Mouse (Mus musculus) CH12.LX (cell line): ENCODE measurements around the gene Gm45837. TPM values are rescaled to one million over a fixed set of nuclear protein-coding genes. Genes with fewer than 3 reads are reported as not detected.

Source experiments
- DNase-seq: peaks from one replicate; pipeline ENCODE4 v3.0.0-alpha.2; 2013; ENCODE audit errors: extremely low read depth
- H3K27ac ChIP-seq: 2 replicates; pipeline ENCODE4 v1.5.1; 2012; ENCODE audit warnings: low read depth, mild to moderate bottlenecking, control low read depth, moderate library complexity; ENCODE audit not compliant: insufficient read depth
- H3K27me3 ChIP-seq: replicated peaks from 2 replicates; pipeline ENCODE3; 2012; ENCODE audit warnings: inconsistent platforms
- H3K36me3 ChIP-seq, 2 experiments: replicated peaks in 1 of 2; 2 replicates each; pipeline versions ENCODE3 to v1.6.1; 2012; ENCODE audit warnings: inconsistent platforms in 1 of 2, low read length in 1 of 2, mild to moderate bottlenecking in 1 of 2, mixed read lengths in 1 of 2, moderate library complexity in 1 of 2; ENCODE audit not compliant: control insufficient read depth in 1 of 2, insufficient read depth in 1 of 2
- H3K4me1 ChIP-seq, 2 experiments: 2 replicates each; pipeline ENCODE4 v1.6.1; 2012; ENCODE audit warnings: inconsistent platforms in 1 of 2, moderate library complexity in 1 of 2; ENCODE audit not compliant: insufficient read depth in 2 of 2, control insufficient read depth in 1 of 2
- H3K4me2 ChIP-seq: 2 replicates; pipeline ENCODE4 v1.6.1; 2012; ENCODE audit warnings: low read depth, mild to moderate bottlenecking, control low read depth; ENCODE audit not compliant: poor library complexity, insufficient read depth, severe bottlenecking
- H3K4me3 ChIP-seq, 3 experiments: fragments of 150-350 bp in 1 of 3; sonication (generic) in 1 of 3; replicated peaks in 1 of 3; 2 replicates each; pipeline versions ENCODE3 to v1.5.1; 2011 to 2012; ENCODE audit warnings: low read depth in 2 of 3, low read length in 2 of 3, mild to moderate bottlenecking in 2 of 3, moderate library complexity in 2 of 3, control low read depth in 1 of 3, improper control_type of control experiment in 1 of 3, inconsistent platforms in 1 of 3, mixed read lengths in 1 of 3; ENCODE audit not compliant: poor library complexity in 1 of 3
- H3K79me2 ChIP-seq: replicated peaks from 2 replicates; pipeline ENCODE4 v1.6.1; 2012; ENCODE audit warnings: mild to moderate bottlenecking, moderate library complexity; ENCODE audit not compliant: control insufficient read depth, poor library complexity, insufficient read depth, severe bottlenecking; ENCODE audit errors: extremely low read depth
- H3K9ac ChIP-seq: 2 replicates; pipeline ENCODE4 v1.6.1; 2012; ENCODE audit warnings: low read depth, mild to moderate bottlenecking, control low read depth, moderate library complexity; ENCODE audit not compliant: insufficient read depth
- H3K9me3 ChIP-seq: replicated peaks from 2 replicates; pipeline ENCODE3; 2012; ENCODE audit warnings: low read length, inconsistent platforms, mixed read lengths
- CHD1 ChIP-seq: IDR thresholded peaks from 2 replicates; pipeline ENCODE4 v1.6.1; 2012; ENCODE audit warnings: low read depth, low read length, improper control_type of control experiment, inconsistent platforms
- CTCF ChIP-seq, 2 experiments: IDR thresholded peaks in 1 of 2; conservative IDR thresholded peaks in 1 of 2; 2 replicates each; pipeline ENCODE4 v1.5.1; 2011 to 2012; ENCODE audit warnings: low read depth in 2 of 2, low read length in 2 of 2, improper control_type of control experiment in 1 of 2, inconsistent platforms in 1 of 2, mild to moderate bottlenecking in 1 of 2, moderate library complexity in 1 of 2
- E2F4 ChIP-seq: IDR thresholded peaks from 2 replicates; pipeline ENCODE4 v1.6.1; 2011; ENCODE audit warnings: low read depth, low read length, improper control_type of control experiment; ENCODE audit not compliant: insufficient replicate concordance
- EP300 ChIP-seq: IDR thresholded peaks from 2 replicates; pipeline ENCODE4 v1.6.1; 2011; ENCODE audit warnings: low read length, improper control_type of control experiment
- ETS1 ChIP-seq: conservative IDR thresholded peaks from 2 replicates; pipeline ENCODE4 v1.6.1; 2012; ENCODE audit warnings: low read depth, mild to moderate bottlenecking, inconsistent platforms, low read length, improper control_type of control experiment, moderate library complexity
- HCFC1 ChIP-seq: IDR thresholded peaks from 2 replicates; pipeline ENCODE4 v1.6.1; 2012; ENCODE audit warnings: low read depth, mild to moderate bottlenecking, inconsistent platforms, low read length, improper control_type of control experiment
- JUN ChIP-seq: IDR thresholded peaks from 2 replicates; pipeline ENCODE4 v1.6.1; 2011; ENCODE audit warnings: low read depth, mild to moderate bottlenecking, low read length, improper control_type of control experiment, moderate library complexity; ENCODE audit not compliant: insufficient read depth
- JUND ChIP-seq: conservative IDR thresholded peaks from 2 replicates; pipeline ENCODE4 v1.6.1; 2011; ENCODE audit warnings: low read depth, low read length, improper control_type of control experiment
- MAFK ChIP-seq: IDR thresholded peaks from 2 replicates; pipeline ENCODE4 v1.6.1; 2011; ENCODE audit warnings: low read length, improper control_type of control experiment; ENCODE audit not compliant: insufficient replicate concordance
- MEF2A ChIP-seq: IDR thresholded peaks from 2 replicates; pipeline ENCODE4 v1.6.1; 2014; ENCODE audit warnings: low read depth, mild to moderate bottlenecking, inconsistent platforms, low read length, improper control_type of control experiment, borderline replicate concordance
- RAD21 ChIP-seq: IDR thresholded peaks from 2 replicates; pipeline ENCODE4 v1.6.1; 2011; ENCODE audit warnings: low read depth, mild to moderate bottlenecking, low read length, improper control_type of control experiment, moderate library complexity
- RCOR1 ChIP-seq: conservative IDR thresholded peaks from 2 replicates; pipeline ENCODE4 v1.6.1; 2012; ENCODE audit warnings: low read depth, mild to moderate bottlenecking, inconsistent platforms, low read length, improper control_type of control experiment
- SIN3A ChIP-seq: IDR thresholded peaks from 2 replicates; pipeline ENCODE4 v1.6.1; 2012; ENCODE audit warnings: low read length, improper control_type of control experiment, inconsistent platforms
- UBTF ChIP-seq: IDR thresholded peaks from 2 replicates; pipeline ENCODE4 v1.6.1; 2012; ENCODE audit warnings: low read depth, mild to moderate bottlenecking, inconsistent platforms, low read length, improper control_type of control experiment, moderate library complexity
- USF1 ChIP-seq: IDR thresholded peaks from 2 replicates; pipeline ENCODE4 v1.6.1; 2014; ENCODE audit warnings: low read depth, mild to moderate bottlenecking, inconsistent platforms, low read length, improper control_type of control experiment
- USF2 ChIP-seq: conservative IDR thresholded peaks from 2 replicates; pipeline ENCODE4 v1.6.1; 2011; ENCODE audit warnings: low read depth, low read length, improper control_type of control experiment
- ZNF384 ChIP-seq: IDR thresholded peaks from 2 replicates; pipeline ENCODE4 v1.6.1; 2012; ENCODE audit warnings: low read depth, low read length, improper control_type of control experiment, inconsistent platforms
- dilution Hi-C: fragments of 300-500 bp; cut with MboI; formaldehyde crosslinking; loops from 2 replicates; pipeline ENCODE4 v1.14.3; 2020; ENCODE audit warnings: low sequenced_read_pairs; ENCODE audit not compliant: extremely low pct_unique_long_range_greater_than_20kb, extremely low pct_ligation_motif_present
- in situ Hi-C: fragments of 300-500 bp; cut with MboI; formaldehyde crosslinking; loops from 3 replicates; pipeline ENCODE4 v1.14.3; 2019; ENCODE audit warnings: low sequenced_read_pairs, low pct_ligation_motif_present, low pct_unique_long_range_greater_than_20kb, mixed read lengths
- polyA plus RNA-seq: library from polyadenylated mRNA; unstranded; fragments of >175 nt; gene quantifications from 2 replicates; pipeline ENCODE4 v1.2.1, GENCODE M21; 2012; ENCODE audit warnings: low read depth; ENCODE audit not compliant: insufficient read length
- total RNA-seq, 2 experiments: library from RNA; depleted of rRNA; stranded (reverse); fragments of 300-350 nt in 1 of 2; fragments of >200 nt in 1 of 2; gene quantifications; 2 replicates each; pipeline ENCODE4 v1.2.3; 2012 to 2014

Gene Gm45837
- total and polyA plus RNA-seq, 3 experiments = 0.04 to 0.84 TPM; not detected in 1

DNA sequence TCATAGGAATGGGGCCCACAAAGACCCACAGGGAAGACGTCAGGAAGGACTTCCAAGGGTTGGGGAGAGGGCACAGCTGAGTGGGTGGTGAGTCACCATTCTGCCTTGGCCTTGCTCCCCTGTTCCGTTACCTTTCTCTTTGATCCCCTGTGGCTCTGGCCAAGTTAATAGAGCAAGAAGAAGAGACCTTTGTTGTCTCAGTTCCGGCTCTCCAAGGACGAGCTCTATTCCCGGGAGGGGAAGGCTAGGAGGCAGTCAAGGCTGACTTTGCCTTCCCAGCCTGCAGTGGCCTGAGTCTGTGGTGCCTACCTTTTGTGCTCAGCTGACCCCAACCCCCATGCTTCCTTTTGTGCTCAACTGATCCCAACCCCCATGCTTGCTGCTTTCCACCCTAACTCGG lies 70.0 kb downstream of the Gm45837 start:
- in situ Hi-C loops = no loop called here
- no peak overlapping the region for H3K9ac ChIP-seq

DNA sequence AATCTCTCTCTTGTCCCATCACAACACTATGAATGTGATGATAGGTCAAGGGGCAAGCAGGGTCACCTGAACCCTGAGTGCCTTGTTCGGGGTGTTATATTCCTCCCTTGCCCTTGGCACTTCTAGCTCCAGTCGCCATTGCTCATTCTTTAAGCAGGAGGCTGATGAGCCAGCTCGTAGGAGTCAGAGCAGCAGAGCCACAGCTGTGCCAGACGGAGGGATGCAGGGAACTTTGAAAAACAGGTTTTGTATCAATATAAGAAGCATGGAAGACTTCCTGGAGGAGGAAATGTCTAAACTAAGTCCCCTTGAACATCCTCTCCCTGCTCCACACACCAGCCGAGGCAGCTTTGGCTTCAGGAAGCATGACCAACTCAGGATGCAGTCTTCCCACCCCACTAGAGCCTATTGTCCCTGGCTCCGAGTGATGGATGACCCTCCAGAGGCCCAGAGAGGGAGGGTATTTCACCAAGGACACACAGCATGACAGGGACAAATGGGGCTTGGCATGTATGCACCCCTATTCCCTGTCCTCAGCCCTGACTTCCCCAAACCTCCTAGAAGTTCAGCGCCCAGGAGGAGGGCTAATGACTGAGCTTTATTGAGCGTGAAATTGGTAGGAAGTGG lies 71.3 kb downstream of the Gm45837 start:
- Histone ChIP-seq H3K4me2 (no peak overlapping the region), H3K9ac (no peak overlapping the region), H3K27me3 (peaks cover 86% of the 10 kb centered on the region), H3K9me3 (peaks cover 2% of the 10 kb centered on the region), H3K79me2 (no peaks in the 10 kb centered on the region), H3K27ac (no peak overlapping the region), H3K4me1 (peaks cover 9 to 13% of the 10 kb centered on the region in 2 experiments), H3K36me3 (no peaks in the 10 kb centered on the region), H3K4me3 (no peak overlapping the region)
- in situ Hi-C loops (no loop called here), dilution Hi-C loops (no loop called here)
- no peak for TF ChIP-seq RAD21
- TF ChIP-seq CTCF (conservative IDR thresholded peaks at IDR 0.05 in 1 of 2, IDR thresholded peaks at IDR 0.05 in 1 of 2; ENCODE audit: low read depth in 2 of 2, low read length in 2 of 2) = no peak
- DNase-seq = no peak

More for the DNA sequence above, 70.0 kb downstream of the Gm45837 start:
- no peak overlapping the region for H3K27ac ChIP-seq
- no peak for TF ChIP-seq CTCF (conservative IDR thresholded peaks at IDR 0.05 in 1 of 2, IDR thresholded peaks at IDR 0.05 in 1 of 2; ENCODE audit: low read depth in 2 of 2, low read length in 2 of 2)
- TF ChIP-seq ETS1 = no peak
- TF ChIP-seq MAFK = no peak
- TF ChIP-seq SIN3A = no peak
- TF ChIP-seq CHD1 = no peak
- TF ChIP-seq USF1 = no peak
- no peak for TF ChIP-seq JUND
- TF ChIP-seq JUN = no peak
- no peak for TF ChIP-seq E2F4
- TF ChIP-seq RCOR1 = no peak
- TF ChIP-seq ZNF384 = no peak
- no peak for TF ChIP-seq MEF2A
- no peak for TF ChIP-seq UBTF
- TF ChIP-seq EP300 = no peak
- TF ChIP-seq USF2 = no peak
- TF ChIP-seq RAD21 = no peak
- TF ChIP-seq HCFC1 = no peak
- TF ChIP-seq, all 38 proteins: peak for 0
- peaks cover 89% of the 10 kb centered on the region for H3K27me3 ChIP-seq
- peaks cover 9 to 13% of the 10 kb centered on the region in 2 experiments for H3K4me1 ChIP-seq
- no peak for DNase-seq
- no peaks in the 10 kb centered on the region for H3K79me2 ChIP-seq
- H3K9me3 ChIP-seq = no peaks in the 10 kb centered on the region
- no peak overlapping the region for H3K4me2 ChIP-seq
- no peaks in the 10 kb centered on the region for H3K36me3 ChIP-seq
- no peak overlapping the region for H3K4me3 ChIP-seq
- dilution Hi-C loops = no loop called here
